Mouse (Mus musculus) midbrain, postnatal 0 days (tissue): ENCODE measurements around the gene Gm49486. TPM values are rescaled to one million over a fixed set of nuclear protein-coding genes. Genes with fewer than 3 reads are reported as not detected.

Experiments
- ATAC-seq: fragments of 200-750 bp; cut with Nextera tagmentation; 2 replicates; pipeline ENCODE4 v1.8.0; 2017; ENCODE audit warnings: moderate number of reproducible peaks, mild to moderate bottlenecking, moderate TSS enrichment, moderate library complexity; ENCODE audit not compliant: low FRiP score
- DNase-seq: peaks from one replicate; pipeline ENCODE4 v3.0.0-alpha.2; 2015; ENCODE audit warnings: low spot score
- H3K27ac ChIP-seq: fragments of 300-500 bp; sonication (generic); 2 replicates; pipeline ENCODE4 v1.5.1; 2014; ENCODE audit warnings: low read depth, mild to moderate bottlenecking, low read length, mixed read lengths
- H3K27me3 ChIP-seq: fragments of 300-500 bp; sonication (generic); 2 replicates; pipeline ENCODE4 v1.6.1; 2014; ENCODE audit warnings: low read length, control low read depth, mixed read lengths; ENCODE audit not compliant: insufficient read depth
- H3K36me3 ChIP-seq: fragments of 300-500 bp; sonication (generic); 2 replicates; pipeline ENCODE4 v1.6.1; 2014; ENCODE audit warnings: low read length, control low read depth, mixed read lengths; ENCODE audit not compliant: insufficient read depth
- H3K4me1 ChIP-seq: fragments of 300-500 bp; sonication (generic); 2 replicates; pipeline ENCODE4 v1.6.1; 2014; ENCODE audit warnings: mild to moderate bottlenecking, control low read depth, antibody characterized with exemption, low read length, mixed read lengths; ENCODE audit not compliant: insufficient read depth
- H3K4me2 ChIP-seq: fragments of 300-500 bp; sonication (generic); 2 replicates; pipeline ENCODE4 v1.6.1; 2014; ENCODE audit warnings: low read depth, mild to moderate bottlenecking, low read length, mixed read lengths; ENCODE audit not compliant: poor library complexity, severe bottlenecking
- H3K4me3 ChIP-seq: fragments of 300-500 bp; sonication (generic); 2 replicates; pipeline ENCODE4 v1.5.1; 2014; ENCODE audit warnings: low read depth, mild to moderate bottlenecking, low read length, moderate library complexity
- H3K9ac ChIP-seq: fragments of 300-500 bp; sonication (generic); replicated peaks from 2 replicates; pipeline ENCODE4 v1.6.1; 2014; ENCODE audit warnings: mild to moderate bottlenecking, low read length, moderate library complexity, mixed read lengths; ENCODE audit not compliant: poor library complexity, severe bottlenecking
- H3K9me3 ChIP-seq: fragments of 300-500 bp; sonication (generic); 2 replicates; pipeline ENCODE4 v1.6.1; 2016; ENCODE audit warnings: low read length, control low read depth
- CTCF ChIP-seq: IDR thresholded peaks from 2 replicates; pipeline ENCODE4 v1.5.1; 2016; ENCODE audit warnings: antibody characterized with exemption, mild to moderate bottlenecking
- WGBS: fragments of 180-500 bp; shearing (Covaris S2); extraction: QIAGEN DNeasy Blood & Tissue Kit; methylation state at CpG from one replicate; pipeline ENCODE4 v1.1.7; 2014; 5-methylcytosine and 5-hydroxymethylcytosine counted together
- polyA plus RNA-seq: library from polyadenylated mRNA; unstranded; fragments of >200 nt; fragmentation: Nextera tagmentation; extraction: Ambion mirVana; gene quantifications from 2 replicates; pipeline ENCODE4 v1.2.1, GENCODE M21; 2015
- total RNA-seq: library from RNA; depleted of rRNA; stranded (reverse); fragments of >200 nt; gene quantifications from 2 replicates; pipeline ENCODE4 v1.2.3, GENCODE M21; 2014; rRNA removed

The Gm49486 gene
- total and polyA plus RNA-seq, 2 experiments from 2014 or later, result 1.8 to 2.0 TPM

DNA sequence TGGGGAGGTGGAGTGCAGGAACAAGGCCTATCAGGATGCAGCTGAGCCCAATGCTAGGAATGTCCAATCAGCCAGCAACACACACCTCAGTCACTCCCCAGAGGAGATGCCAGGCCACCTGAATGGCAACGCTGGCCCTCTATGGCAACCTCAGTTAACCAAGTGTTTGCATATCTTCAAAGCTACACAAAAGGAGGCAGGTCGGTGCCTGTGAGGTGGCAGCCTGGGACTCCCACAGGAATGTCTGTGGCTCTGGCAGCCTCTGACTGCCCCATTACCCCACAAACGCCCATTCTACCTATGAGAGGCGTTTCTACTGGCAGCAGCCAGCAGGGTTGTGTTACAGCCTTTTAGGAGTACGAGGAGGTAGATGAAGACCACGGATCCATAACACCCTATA is 69.4 kb downstream of the Gm49486 start:
- H3K27me3 ChIP-seq, result no peaks in the 10 kb centered on the region
- H3K4me3 ChIP-seq, result no peak overlapping the region
- no peak for DNase-seq
- WGBS, result 85% methylated on average over 6 of the region's 6 CpGs
- no peak overlapping the region for H3K9ac ChIP-seq
- no peak overlapping the region for H3K27ac ChIP-seq
- no peaks in the 10 kb centered on the region for H3K9me3 ChIP-seq
- no peak for ATAC-seq
- TF ChIP-seq CTCF, result no peak
- H3K4me1 ChIP-seq, result no peaks in the 10 kb centered on the region
- 0 out of 2 replicates have a peak, but pooled peaks cover 3% of the 10 kb centered on the region for H3K36me3 ChIP-seq
- H3K4me2 ChIP-seq, result no peak overlapping the region

DNA sequence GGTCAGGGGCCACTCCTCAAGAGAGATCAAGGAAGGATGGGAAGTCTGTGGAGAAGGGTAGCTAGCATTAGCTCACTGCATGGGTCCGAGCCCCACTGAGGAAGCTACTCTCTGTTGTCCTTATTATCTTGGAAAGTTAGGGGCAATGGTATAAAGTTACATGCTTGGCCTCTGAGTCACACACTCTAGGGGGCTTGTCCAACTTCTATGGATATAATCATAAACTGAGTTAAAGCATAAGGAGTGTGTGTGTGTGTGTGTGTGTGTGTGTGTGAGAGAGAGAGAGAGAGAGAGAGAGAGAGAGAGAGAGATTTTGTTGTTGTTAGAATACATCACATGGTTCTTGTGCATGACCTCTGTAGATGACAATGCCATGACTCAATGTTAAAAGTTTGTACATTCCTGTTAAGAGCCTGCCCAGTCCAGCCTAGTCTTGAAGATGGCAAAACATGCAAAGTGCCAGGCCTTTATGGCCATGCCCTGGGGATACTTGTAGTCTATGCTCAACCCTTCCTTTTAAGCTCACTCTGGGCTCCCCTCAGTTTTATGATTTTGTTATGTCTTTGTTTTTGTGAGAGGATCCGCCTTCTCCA is 70.5 kb downstream of the Gm49486 start:
- DNase-seq, result no peak
- Histone ChIP-seq H3K36me3 (0 out of 2 replicates have a peak, but pooled peaks cover 3% of the 10 kb centered on the region), H3K27me3 (no peaks in the 10 kb centered on the region), H3K4me1 (no peaks in the 10 kb centered on the region), H3K4me3 (no peak overlapping the region), H3K9me3 (no peaks in the 10 kb centered on the region), H3K9ac (no peak overlapping the region), H3K27ac (no peak overlapping the region), H3K4me2 (no peak overlapping the region)
- no peak for TF ChIP-seq CTCF
- no peak for ATAC-seq
- 90% methylated on average over 2 of the region's 2 CpGs for WGBS

DNA sequence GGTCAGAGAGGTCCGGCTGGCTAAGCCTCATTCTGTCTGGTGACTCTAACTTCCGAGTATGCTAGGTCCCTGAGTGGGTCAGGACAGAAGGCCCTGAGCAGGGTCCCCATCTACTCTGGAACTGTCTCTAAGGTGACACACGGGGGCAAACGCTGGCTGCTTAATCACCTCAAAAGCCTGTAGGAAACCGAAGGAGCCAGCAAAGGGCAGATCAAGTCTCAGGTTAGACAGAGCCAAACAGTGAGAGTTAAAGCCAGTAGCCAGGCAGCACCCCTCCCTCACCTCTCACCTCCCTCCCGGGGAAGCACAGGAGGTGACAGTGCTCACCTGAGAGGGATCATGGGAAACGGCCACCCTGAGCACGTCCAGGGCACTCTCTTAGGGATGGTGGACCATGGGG is 74.5 kb downstream of the Gm49486 start:
- DNase-seq, result no peak
- Histone ChIP-seq H3K27me3 (no peaks in the 10 kb centered on the region), H3K27ac (no peak overlapping the region), H3K9ac (no peak overlapping the region), H3K4me3 (no peak overlapping the region), H3K4me1 (no peaks in the 10 kb centered on the region), H3K4me2 (no peak overlapping the region), H3K9me3 (no peaks in the 10 kb centered on the region), H3K36me3 (peaks cover 7% of the 10 kb centered on the region; the same call in 1 of the 2 replicates)
- 91% methylated on average over 8 of the region's 8 CpGs for whole genome bisulfite sequencing
- ATAC-seq, result no peak
- no peak for TF ChIP-seq CTCF

DNA sequence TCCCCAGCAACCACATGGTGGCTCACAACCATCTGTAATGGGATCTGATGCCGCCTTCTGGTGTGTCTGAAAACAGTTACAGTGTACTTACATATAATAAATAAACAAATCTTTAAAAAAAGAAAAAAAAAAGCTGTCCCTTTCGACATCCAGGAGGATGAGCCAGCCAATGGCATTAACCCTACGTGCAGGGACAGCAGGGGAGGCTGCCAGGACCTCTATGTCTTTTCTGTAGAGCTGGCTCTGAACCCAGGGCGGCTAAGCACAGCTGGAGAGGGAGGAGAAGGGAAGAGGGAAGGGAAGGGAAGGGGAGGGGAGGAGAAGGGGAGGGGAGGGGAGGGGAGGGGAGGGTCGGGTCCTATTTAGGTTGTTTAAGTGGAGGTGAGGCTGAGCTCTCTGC is 75.6 kb downstream of the Gm49486 start:
- DNase-seq (no peak), ATAC-seq (no peak)
- TF ChIP-seq CTCF, result no peak
- no peak overlapping the region for H3K27ac ChIP-seq
- no peak overlapping the region for H3K4me2 ChIP-seq
- 54% methylated on average over 4 of the region's 5 CpGs for WGBS
- H3K4me3 ChIP-seq, result no peak overlapping the region
- no peaks in the 10 kb centered on the region for H3K4me1 ChIP-seq
- H3K36me3 ChIP-seq, result peaks cover 8% of the 10 kb centered on the region; the same call in 1 of the 2 replicates
- H3K9me3 ChIP-seq, result no peaks in the 10 kb centered on the region
- H3K27me3 ChIP-seq, result no peaks in the 10 kb centered on the region
- H3K9ac ChIP-seq, result no peak overlapping the region

DNA sequence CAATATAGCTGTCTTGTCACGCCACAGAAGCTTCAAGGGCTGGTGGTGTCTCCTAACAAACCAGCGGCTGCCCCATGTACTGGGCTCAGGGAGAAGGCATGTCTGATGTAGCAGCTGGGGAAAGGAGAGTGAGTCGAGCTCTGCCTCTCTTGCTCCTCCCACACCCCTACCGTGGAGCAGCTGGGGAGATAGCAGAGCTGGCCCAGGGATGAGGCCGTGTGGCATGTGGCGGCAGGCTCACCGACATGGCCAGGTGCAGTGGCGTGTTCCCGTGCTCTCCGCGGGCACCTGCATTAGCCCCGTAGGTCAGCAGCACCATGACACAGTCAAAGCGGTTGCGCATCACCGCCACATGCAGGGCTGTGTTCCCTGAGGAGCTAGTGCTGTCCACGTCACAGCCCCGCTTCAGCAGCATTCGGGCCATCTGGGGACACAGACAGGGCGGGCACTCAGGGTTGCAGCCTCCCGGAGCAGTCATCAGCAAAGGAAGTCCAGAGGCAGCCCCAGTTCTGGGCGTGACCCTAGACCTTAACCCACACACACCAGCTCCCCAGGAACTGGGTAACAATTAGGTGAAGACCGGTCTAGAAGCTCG is 76.9 kb downstream of the Gm49486 start:
- H3K27ac ChIP-seq, result no peak overlapping the region
- 78% methylated on average over 23 of the region's 23 CpGs for WGBS
- peaks cover 7% of the 10 kb centered on the region; the same call in 1 of the 2 replicates for H3K36me3 ChIP-seq
- no peaks in the 10 kb centered on the region for H3K27me3 ChIP-seq
- H3K4me2 ChIP-seq, result no peak overlapping the region
- H3K9me3 ChIP-seq, result no peaks in the 10 kb centered on the region
- ATAC-seq, result no peak
- no peak for TF ChIP-seq CTCF
- H3K4me3 ChIP-seq, result no peak overlapping the region
- no peaks in the 10 kb centered on the region for H3K4me1 ChIP-seq
- no peak overlapping the region for H3K9ac ChIP-seq
- DNase-seq, result no peak

Other genes starting within 250 kb of the Gm49486 start
- 132 and 136 TPM in 2 replicates for gene H1f0, start 200.9 kb upstream of the Gm49486 start, total RNA-seq
- gene H1f0, start 200.9 kb upstream of the Gm49486 start, polyA plus RNA-seq, result 135 and 144 TPM in 2 replicates
- gene Galr3, start 187.5 kb upstream of the Gm49486 start, total RNA-seq, result 3.3 and 3.9 TPM in 2 replicates
- gene Galr3, start 187.5 kb upstream of the Gm49486 start, polyA plus RNA-seq, result 0.25 and 0.32 TPM in 2 replicates
- 53.5 and 57.5 TPM in 2 replicates for gene Ankrd54, start 166.5 kb upstream of the Gm49486 start, total RNA-seq
- gene Ankrd54, start 166.5 kb upstream of the Gm49486 start, polyA plus RNA-seq, result 44.5 and 45.5 TPM in 2 replicates
- 197 and 205 TPM in 2 replicates for gene Eif3l, start 154.2 kb upstream of the Gm49486 start, total RNA-seq
- 160 and 168 TPM in 2 replicates for gene Eif3l, start 154.2 kb upstream of the Gm49486 start, polyA plus RNA-seq
- 33.4 and 35.5 TPM in 2 replicates for gene Micall1, start 120.5 kb upstream of the Gm49486 start, total RNA-seq
- 8.9 and 10.3 TPM in 2 replicates for gene Micall1, start 120.5 kb upstream of the Gm49486 start, polyA plus RNA-seq
- gene Polr2f, start 88.4 kb upstream of the Gm49486 start, total RNA-seq, result 59.7 and 67.5 TPM in 2 replicates
- 341 and 344 TPM in 2 replicates for gene Polr2f, start 88.4 kb upstream of the Gm49486 start, polyA plus RNA-seq
- 9.5 and 11.7 TPM in 2 replicates for gene 1700088E04Rik, start 88.1 kb upstream of the Gm49486 start, total RNA-seq
- 15.9 and 21.6 TPM in 2 replicates for gene 1700088E04Rik, start 88.1 kb upstream of the Gm49486 start, polyA plus RNA-seq
- 19.2 and 21.1 TPM in 2 replicates for gene Sox10, start 64.2 kb upstream of the Gm49486 start, total RNA-seq
- gene Sox10, start 64.2 kb upstream of the Gm49486 start, polyA plus RNA-seq, result 6.8 and 8.9 TPM in 2 replicates
- gene Pick1, start 218 bp upstream of the Gm49486 start, total RNA-seq, result 65.8 and 81.1 TPM in 2 replicates
- 78.1 and 84.2 TPM in 2 replicates for gene Pick1, start 218 bp upstream of the Gm49486 start, polyA plus RNA-seq
- 0.93 TPM in 1 of 2 replicates, not detected in the other for gene Slc16a8, start 25.4 kb downstream of the Gm49486 start, total RNA-seq
- gene Slc16a8, start 25.4 kb downstream of the Gm49486 start, polyA plus RNA-seq, result 0.45 and 0.54 TPM in 2 replicates
- 3.0 and 3.1 TPM in 2 replicates for gene Baiap2l2, start 56.1 kb downstream of the Gm49486 start, total RNA-seq
- 8.0 and 8.5 TPM in 2 replicates for gene Baiap2l2, start 56.1 kb downstream of the Gm49486 start, polyA plus RNA-seq
- 26.8 and 35.3 TPM in 2 replicates for gene Pla2g6, start 99.0 kb downstream of the Gm49486 start, total RNA-seq
- 14.5 and 17.6 TPM in 2 replicates for gene Pla2g6, start 99.0 kb downstream of the Gm49486 start, polyA plus RNA-seq
- 4.0 and 5.4 TPM in 2 replicates for gene Maff, start 117.2 kb downstream of the Gm49486 start, total RNA-seq
- 0.93 and 1.2 TPM in 2 replicates for gene Maff, start 117.2 kb downstream of the Gm49486 start, polyA plus RNA-seq
- gene Tmem184b, start 174.2 kb downstream of the Gm49486 start, total RNA-seq, result 54.9 and 75.7 TPM in 2 replicates
- gene Tmem184b, start 174.2 kb downstream of the Gm49486 start, polyA plus RNA-seq, result 30.1 and 33.3 TPM in 2 replicates
- gene Csnk1e, start 226.2 kb downstream of the Gm49486 start, total RNA-seq, result 378 and 384 TPM in 2 replicates
- 153 and 195 TPM in 2 replicates for gene Csnk1e, start 226.2 kb downstream of the Gm49486 start, polyA plus RNA-seq